Mouse (Mus musculus) neural tube, embryonic 13.5 days (tissue): ENCODE measurements at regions not wholly inside any gene's neighbourhood (a gene's known extent, or its start where the extent isn't known, plus 50 kb on each side); places are given as distances from the start of the nearest gene placed in this dataset.

ENCODE experiments used
- ATAC-seq: fragments of 200-750 bp; cut with Nextera tagmentation; 2 replicates; pipeline ENCODE4 v1.8.0; 2017; ENCODE audit warnings: low read depth, mild to moderate bottlenecking, moderate TSS enrichment, moderate library complexity
- H3K27ac ChIP-seq: fragments of 300-500 bp; sonication (generic); replicated peaks from 2 replicates; pipeline ENCODE4 v1.5.1; 2015; ENCODE audit warnings: moderate library complexity, mild to moderate bottlenecking, inconsistent platforms
- H3K27me3 ChIP-seq: fragments of 300-500 bp; sonication (generic); 2 replicates; pipeline ENCODE4 v1.6.1; 2015; ENCODE audit warnings: mild to moderate bottlenecking, inconsistent platforms
- H3K36me3 ChIP-seq: fragments of 300-500 bp; sonication (generic); 2 replicates; pipeline ENCODE4 v1.6.1; 2015; ENCODE audit warnings: mild to moderate bottlenecking, inconsistent platforms
- H3K4me1 ChIP-seq: fragments of 300-500 bp; sonication (generic); replicated peaks from 2 replicates; pipeline ENCODE4 v1.6.1; 2015; ENCODE audit warnings: inconsistent platforms
- H3K4me2 ChIP-seq: fragments of 300-500 bp; sonication (generic); 2 replicates; pipeline ENCODE4 v1.6.1; 2015; ENCODE audit warnings: inconsistent platforms, mild to moderate bottlenecking, moderate library complexity
- H3K4me3 ChIP-seq: fragments of 300-500 bp; sonication (generic); 2 replicates; pipeline ENCODE4 v1.5.1; 2015; ENCODE audit warnings: mild to moderate bottlenecking, inconsistent platforms
- H3K9ac ChIP-seq: fragments of 300-500 bp; sonication (generic); 2 replicates; pipeline ENCODE4 v1.6.1; 2015; ENCODE audit warnings: moderate library complexity, mild to moderate bottlenecking, inconsistent platforms
- H3K9me3 ChIP-seq: fragments of 300-500 bp; sonication (generic); 2 replicates; pipeline ENCODE4 v1.6.1; 2016; ENCODE audit warnings: inconsistent platforms
- WGBS: fragments of 180-500 bp; shearing (Covaris S2); methylation state at CpG from one replicate; pipeline ENCODE4 v1.1.7; 2015; 5-methylcytosine and 5-hydroxymethylcytosine counted together

DNA sequence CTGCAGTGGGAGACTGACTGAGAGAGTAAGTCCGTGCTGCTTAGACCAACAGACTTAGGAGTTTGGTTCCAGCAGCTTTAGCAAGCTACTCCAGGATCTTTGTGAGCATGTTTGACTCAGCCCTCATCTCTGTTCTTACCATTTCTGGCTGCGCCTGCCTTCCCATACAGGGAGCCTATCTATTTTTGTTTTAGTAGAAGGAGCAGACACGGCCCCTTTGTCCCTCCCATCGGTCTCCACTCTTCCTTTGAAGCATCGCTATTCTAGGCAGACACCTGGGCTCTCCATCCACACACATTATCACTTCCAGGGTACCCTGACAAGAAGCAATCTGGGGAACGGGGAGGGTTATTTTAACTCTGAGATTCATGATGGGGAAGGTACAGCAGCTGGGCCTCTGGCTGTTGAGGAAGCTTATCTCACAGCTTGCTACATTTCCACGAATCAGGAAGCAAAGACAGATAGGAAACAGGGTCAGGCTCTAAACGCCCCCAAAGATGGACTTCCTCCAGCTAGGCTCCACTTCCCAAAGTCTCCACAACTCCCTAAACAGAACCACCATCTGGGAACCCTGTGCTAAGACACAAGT is 203.0 kb upstream of the Nsun2 start:
- Histone ChIP-seq H3K4me1 (peaks cover 12% of the 10 kb centered on the region), H3K36me3 (no peaks in the 10 kb centered on the region), H3K27ac (no peak overlapping the region), H3K9ac (no peak overlapping the region), H3K4me2 (no peak overlapping the region), H3K4me3 (no peak overlapping the region), H3K9me3 (no peaks in the 10 kb centered on the region), H3K27me3 (no peaks in the 10 kb centered on the region)
- WGBS, result 79% methylated on average over 8 of the region's 8 CpGs
- no peak for ATAC-seq

DNA sequence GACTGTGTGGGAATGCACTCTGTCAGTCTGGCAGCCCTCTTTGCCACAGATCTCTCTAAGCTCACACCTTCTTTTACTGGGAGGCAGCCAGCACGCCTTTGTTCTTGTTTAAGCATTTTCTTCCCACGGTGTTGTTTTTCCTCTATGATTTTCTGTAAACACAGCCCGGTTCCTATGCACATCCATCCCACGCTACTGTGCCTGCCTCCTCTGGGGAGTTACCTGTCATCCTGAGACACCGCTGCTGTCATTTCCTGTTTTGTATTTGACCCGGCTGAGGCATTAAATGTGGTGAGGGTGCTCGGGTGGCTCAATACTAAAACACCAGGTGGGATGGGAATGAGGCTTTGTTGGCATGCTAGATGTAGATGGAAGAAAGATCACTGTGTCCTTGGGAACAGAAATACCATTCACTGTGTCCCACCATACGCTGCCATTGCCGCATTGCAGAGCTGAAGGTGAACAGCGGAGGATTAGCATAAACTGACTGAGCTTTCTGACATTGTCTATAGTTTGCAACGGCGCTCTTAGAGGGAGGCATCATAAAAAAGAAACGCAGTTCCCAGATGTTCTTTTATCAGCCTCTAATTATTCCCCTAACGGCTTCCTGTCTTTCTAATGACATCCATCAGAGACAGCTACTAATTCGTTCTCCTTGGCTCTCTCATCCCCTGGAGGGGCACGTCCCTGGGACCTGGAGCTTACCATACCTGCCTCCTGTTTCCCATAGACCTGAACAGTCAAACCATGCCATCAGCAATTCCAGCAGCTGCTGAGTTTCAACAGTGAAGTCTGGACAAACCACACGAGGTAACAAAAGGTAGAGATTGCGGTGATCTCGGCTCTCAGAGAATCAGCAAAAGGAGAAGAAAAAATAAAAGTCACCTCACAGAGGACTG is 201.8 kb upstream of the Nsun2 start:
- H3K27ac ChIP-seq, result peak overlapping the region; percentile 38; the same call in 1 of the 2 replicates
- ATAC-seq, result peak; percentile 76

DNA sequence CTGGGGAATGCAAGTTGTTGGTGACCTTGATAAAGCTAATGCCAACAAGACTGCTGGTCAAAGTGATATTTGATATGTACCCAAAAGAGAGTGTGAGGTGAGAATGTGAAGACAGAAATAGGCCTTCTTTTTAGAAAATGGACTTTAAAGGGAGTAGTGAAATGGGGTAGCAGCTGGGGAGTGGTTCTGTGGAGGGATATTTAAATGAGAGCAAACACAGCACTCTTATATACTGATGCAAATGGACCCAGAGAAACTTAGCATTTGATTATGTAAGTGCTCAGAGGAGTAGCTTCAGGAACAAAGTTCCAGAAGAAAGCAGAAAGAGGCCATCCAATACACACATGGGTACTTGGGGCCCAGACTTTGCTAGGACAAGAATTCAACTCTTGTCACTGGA is 189.7 kb upstream of the Nsun2 start:
- ATAC-seq, result no peak
- H3K9me3 ChIP-seq, result no peaks in the 10 kb centered on the region; the same call in 1 of the 2 replicates
- H3K36me3 ChIP-seq, result no peaks in the 10 kb centered on the region

More for the DNA sequence above, 201.8 kb upstream of the Nsun2 start:
- H3K4me3 ChIP-seq, result no peak overlapping the region
- H3K36me3 ChIP-seq, result no peaks in the 10 kb centered on the region
- H3K27me3 ChIP-seq, result no peaks in the 10 kb centered on the region
- no peaks in the 10 kb centered on the region for H3K9me3 ChIP-seq
- H3K4me2 ChIP-seq, result peak overlapping the region; percentile 20; the same call in 1 of the 2 replicates
- 0 out of 2 replicates have a peak overlapping the region, but pooled peaks have one; percentile 19 for H3K9ac ChIP-seq
- H3K4me1 ChIP-seq, result peaks cover 12% of the 10 kb centered on the region
- WGBS, result 37% methylated on average over 19 of the region's 19 CpGs

DNA sequence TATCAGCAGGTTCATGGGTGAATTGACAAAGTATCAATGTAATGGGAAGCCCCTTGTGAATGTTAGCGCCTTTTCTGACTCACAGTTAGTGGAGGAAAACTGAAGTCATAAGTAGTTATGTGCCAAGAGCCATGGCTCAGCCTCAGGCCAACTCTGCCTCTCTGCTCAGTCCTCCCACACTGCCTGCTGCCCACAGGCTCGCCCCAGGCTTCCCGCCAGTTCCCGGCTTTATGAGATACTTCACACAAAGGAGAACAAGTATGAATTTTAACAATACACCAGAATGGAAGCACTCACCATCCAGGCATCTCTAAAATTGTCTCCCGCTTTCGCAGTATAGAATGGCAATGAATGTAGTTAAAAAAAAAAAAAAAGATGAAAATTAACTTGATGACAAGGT is 176.1 kb upstream of the Nsun2 start:
- no peak for ATAC-seq
- no peak overlapping the region for H3K4me3 ChIP-seq
- no peaks in the 10 kb centered on the region for H3K4me1 ChIP-seq
- no peaks in the 10 kb centered on the region for H3K36me3 ChIP-seq
- no peaks in the 10 kb centered on the region for H3K9me3 ChIP-seq
- no peak overlapping the region for H3K9ac ChIP-seq
- H3K4me2 ChIP-seq, result no peak overlapping the region
- H3K27ac ChIP-seq, result no peak overlapping the region
- H3K27me3 ChIP-seq, result no peaks in the 10 kb centered on the region
- WGBS, result 93% methylated on average over 6 of the region's 6 CpGs

More for the DNA sequence above, 189.7 kb upstream of the Nsun2 start:
- Histone ChIP-seq H3K4me1 (no peaks in the 10 kb centered on the region), H3K27ac (no peak overlapping the region), H3K27me3 (no peaks in the 10 kb centered on the region), H3K9ac (no peak overlapping the region), H3K4me2 (no peak overlapping the region), H3K4me3 (no peak overlapping the region)

DNA sequence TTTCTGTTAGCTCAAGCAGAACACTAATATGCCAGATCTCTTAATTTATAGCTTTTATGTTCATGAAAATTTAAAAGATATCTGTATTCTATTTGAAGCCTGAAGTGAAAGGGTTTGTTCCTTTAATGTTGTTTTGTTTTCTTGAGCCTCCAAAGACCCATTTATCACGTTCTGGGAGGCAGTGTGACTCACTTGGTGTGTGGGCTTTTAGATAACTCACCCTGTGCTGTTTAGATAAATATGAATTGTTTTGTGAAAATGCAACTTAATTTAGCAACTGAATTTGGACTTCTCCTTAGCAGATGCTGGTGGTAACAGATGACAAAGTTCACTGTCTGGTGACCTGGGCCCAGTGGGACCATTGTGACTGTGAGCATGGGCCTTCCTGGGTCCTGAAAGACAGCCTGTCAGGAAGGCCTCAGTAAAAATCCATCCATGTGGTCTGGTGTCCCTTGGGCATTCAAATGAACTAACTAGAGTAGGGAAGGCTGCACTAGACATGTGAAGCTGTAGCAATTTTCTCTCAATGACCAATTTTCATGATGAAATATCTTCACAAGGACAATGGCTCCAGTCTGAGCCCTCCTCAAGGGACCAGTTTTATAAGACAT is 167.6 kb upstream of the Nsun2 start:
- Histone ChIP-seq H3K9ac (no peak overlapping the region), H3K27ac (0 out of 2 replicates have a peak overlapping the region, but pooled peaks have one; percentile 38), H3K36me3 (0 out of 2 replicates have a peak, but pooled peaks cover 3% of the 10 kb centered on the region), H3K4me2 (no peak overlapping the region), H3K4me3 (no peak overlapping the region), H3K27me3 (no peaks in the 10 kb centered on the region), H3K9me3 (peaks cover 10% of the 10 kb centered on the region), H3K4me1 (peaks cover 6% of the 10 kb centered on the region)
- 43% methylated on average over 1 of the region's 1 CpGs for WGBS
- ATAC-seq, result no peak; the same call in 1 of the 2 replicates

DNA sequence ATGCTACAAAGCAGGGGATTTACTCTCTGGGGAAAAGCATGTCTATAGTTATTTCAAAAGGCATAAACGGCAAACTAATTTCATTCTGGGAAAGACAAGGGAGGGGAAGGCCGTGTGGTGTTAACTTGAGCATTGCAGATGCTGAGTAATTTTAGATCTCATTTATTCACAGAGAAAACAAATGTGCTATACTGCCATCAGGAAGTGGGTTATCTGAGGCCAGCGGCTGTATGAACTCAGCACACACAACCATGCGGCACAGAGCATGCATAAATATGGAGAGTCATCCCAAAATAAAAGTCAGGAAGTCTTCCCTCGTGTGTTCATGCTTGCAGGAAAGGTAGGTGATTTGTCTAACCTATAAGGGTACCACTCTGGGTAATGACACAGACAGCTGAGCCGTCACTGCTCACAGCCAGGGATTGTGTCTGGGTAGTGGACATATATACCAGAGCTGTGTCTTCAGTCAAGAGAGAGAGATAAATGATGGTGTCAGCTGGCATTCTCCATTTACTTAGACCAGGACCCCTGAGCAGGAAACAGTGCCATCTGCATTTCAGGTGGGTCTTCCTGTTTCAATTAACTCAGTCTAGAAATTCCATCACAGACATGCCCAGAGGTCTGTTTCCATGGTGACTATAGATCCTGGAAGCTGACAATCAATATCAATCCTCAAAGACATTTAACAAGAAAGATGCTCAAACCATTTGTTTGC is 160.3 kb upstream of the Nsun2 start:
- Histone ChIP-seq H3K4me2 (no peak overlapping the region), H3K9ac (no peak overlapping the region), H3K27ac (no peak overlapping the region), H3K9me3 (peaks cover 5% of the 10 kb centered on the region), H3K4me3 (no peak overlapping the region), H3K4me1 (no peaks in the 10 kb centered on the region), H3K27me3 (no peaks in the 10 kb centered on the region), H3K36me3 (0 out of 2 replicates have a peak, but pooled peaks cover 3% of the 10 kb centered on the region)
- no peak for ATAC-seq
- WGBS, result 80% methylated on average over 6 of the region's 6 CpGs

DNA sequence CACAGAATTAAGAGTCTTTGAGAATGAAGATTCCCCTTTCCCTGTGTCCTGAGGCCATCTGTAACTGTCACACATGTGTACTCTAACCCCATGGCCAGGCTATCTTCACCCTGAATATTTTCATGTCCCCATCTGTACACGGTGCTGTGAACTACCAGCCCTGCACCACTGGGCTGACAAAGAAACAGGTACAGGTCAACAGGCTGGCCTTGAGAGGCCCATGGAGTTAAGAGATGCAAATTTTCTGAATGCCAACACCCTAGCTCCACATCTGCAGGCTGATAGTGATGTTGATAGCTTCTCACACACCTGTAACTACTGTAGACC is 159.8 kb upstream of the Nsun2 start:
- H3K27ac ChIP-seq, result no peak overlapping the region
- H3K4me1 ChIP-seq, result no peaks in the 10 kb centered on the region
- no peak overlapping the region for H3K4me3 ChIP-seq
- no peak for ATAC-seq
- H3K36me3 ChIP-seq, result 0 out of 2 replicates have a peak, but pooled peaks cover 2% of the 10 kb centered on the region
- 71% methylated on average over 1 of the region's 1 CpGs for WGBS
- no peak overlapping the region for H3K9ac ChIP-seq
- H3K9me3 ChIP-seq, result 0 out of 2 replicates have a peak, but pooled peaks cover under 1% of the 10 kb centered on the region
- no peaks in the 10 kb centered on the region for H3K27me3 ChIP-seq
- H3K4me2 ChIP-seq, result no peak overlapping the region

DNA sequence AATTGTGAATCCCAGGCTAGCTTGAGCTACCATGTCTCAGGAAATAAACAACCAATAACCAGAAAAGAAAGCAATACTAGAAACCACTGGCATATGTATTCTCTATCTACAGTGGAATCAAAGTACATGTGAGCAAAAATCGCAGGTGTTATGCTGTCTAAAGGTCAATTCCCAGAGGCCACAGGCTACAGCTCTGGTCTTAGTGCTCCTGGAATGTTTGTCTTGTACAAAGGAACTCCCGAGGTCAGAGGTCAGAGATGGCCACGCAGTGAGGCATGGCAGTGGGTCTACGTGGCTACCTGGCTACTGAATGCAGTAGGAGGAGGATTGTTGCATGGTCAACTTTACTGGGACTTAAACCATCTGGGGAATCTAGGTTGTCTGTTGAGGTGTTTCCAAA is 153.1 kb upstream of the Nsun2 start:
- Histone ChIP-seq H3K9ac (no peak overlapping the region), H3K9me3 (no peaks in the 10 kb centered on the region), H3K4me1 (no peaks in the 10 kb centered on the region), H3K36me3 (no peaks in the 10 kb centered on the region), H3K4me3 (no peak overlapping the region), H3K4me2 (no peak overlapping the region), H3K27ac (no peak overlapping the region), H3K27me3 (no peaks in the 10 kb centered on the region)
- WGBS, result 80% methylated on average over 4 of the region's 4 CpGs
- ATAC-seq, result no peak

DNA sequence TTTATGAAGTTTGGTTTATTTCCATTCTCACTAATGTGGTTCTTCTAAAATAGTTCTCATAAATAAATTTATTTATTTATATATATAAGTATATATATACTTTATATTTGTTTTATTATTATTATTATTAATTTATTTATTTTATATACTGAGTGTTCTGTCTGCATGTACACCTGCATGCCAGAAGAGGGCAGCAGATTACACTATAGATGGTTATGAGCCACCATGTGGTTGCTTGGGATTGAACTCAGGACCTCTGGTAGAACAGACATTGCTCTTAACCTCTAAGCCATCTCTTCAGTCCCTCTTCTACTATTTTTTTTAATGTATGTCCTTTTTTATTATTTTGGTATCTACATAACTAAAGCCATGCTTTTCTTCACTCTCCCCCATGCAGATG is 148.8 kb upstream of the Nsun2 start:
- H3K27me3 ChIP-seq, result no peaks in the 10 kb centered on the region
- H3K36me3 ChIP-seq, result no peaks in the 10 kb centered on the region
- H3K27ac ChIP-seq, result no peak overlapping the region
- ATAC-seq, result no peak
- H3K4me2 ChIP-seq, result no peak overlapping the region
- H3K4me3 ChIP-seq, result no peak overlapping the region
- H3K9ac ChIP-seq, result no peak overlapping the region
- H3K9me3 ChIP-seq, result no peaks in the 10 kb centered on the region
- no peaks in the 10 kb centered on the region for H3K4me1 ChIP-seq

DNA sequence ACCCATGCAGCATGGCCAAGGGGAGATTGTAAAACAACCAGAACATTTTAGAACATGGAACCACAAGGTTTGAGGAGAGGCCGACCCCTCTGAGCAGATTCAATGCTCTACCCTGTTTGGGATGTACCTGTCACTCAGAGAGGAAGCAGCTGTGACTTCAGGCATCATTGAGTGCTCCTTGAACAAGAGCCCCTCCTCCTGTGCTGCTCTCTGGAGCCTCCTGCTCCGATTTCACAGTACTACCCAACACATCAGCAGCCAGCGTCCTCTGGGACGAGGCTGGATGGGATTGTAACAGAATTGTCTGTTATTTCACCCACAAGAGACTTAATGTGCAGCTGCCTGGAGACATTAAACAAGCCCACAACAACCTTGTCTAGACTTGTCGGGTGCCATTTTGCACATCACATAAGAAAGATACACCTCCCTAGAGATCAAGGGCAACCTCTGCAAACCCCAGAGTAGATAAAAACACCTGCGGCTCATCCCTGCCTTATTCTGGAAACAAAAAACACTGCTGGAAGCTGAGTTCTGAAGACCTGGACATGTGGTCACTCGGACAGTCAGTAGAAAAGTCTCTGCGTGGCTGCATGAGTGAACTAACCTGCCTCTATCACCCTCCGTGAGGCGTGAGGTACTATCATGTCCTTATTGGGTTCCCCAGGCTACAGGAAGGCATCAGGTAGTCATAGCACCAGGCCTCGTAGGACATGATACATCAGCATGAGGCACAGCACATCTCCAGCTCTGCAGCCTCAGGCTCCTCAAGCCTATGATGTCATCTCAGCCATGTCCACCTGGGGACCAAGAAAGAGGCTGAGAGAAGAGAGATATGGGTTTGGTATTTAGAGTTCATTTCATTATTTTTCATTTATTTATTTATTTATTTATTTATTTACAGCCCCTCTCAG is 140.4 kb upstream of the Nsun2 start:
- Histone ChIP-seq H3K4me1 (no peaks in the 10 kb centered on the region), H3K9me3 (no peaks in the 10 kb centered on the region), H3K36me3 (no peaks in the 10 kb centered on the region), H3K4me2 (no peak overlapping the region), H3K27me3 (no peaks in the 10 kb centered on the region), H3K4me3 (no peak overlapping the region), H3K27ac (no peak overlapping the region), H3K9ac (no peak overlapping the region)
- ATAC-seq, result no peak
- 79% methylated on average over 11 of the region's 11 CpGs for WGBS

DNA sequence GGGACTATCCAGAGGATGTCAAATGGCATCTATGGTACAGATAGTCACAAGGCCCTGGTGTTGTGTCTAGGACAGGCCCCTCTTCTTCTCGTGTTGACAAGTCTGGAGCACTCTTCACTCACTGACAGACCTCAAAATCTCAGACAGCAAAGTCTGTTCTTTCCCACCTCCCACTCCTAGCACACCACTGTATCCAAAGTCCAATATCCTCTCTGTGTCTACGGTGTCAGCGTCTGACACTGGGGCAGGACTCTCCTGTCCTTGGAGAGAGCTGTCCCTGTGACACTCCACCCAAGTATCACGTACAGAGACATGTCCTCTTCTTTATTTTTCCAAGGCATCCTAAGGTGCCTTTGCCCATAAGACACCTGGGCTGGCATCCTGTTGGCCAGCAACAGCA is 139.0 kb upstream of the Nsun2 start:
- no peaks in the 10 kb centered on the region for H3K9me3 ChIP-seq
- no peak for ATAC-seq
- H3K27me3 ChIP-seq, result no peaks in the 10 kb centered on the region
- 86% methylated on average over 4 of the region's 4 CpGs for WGBS
- no peak overlapping the region for H3K27ac ChIP-seq
- no peak overlapping the region for H3K9ac ChIP-seq
- no peaks in the 10 kb centered on the region for H3K36me3 ChIP-seq
- no peaks in the 10 kb centered on the region for H3K4me1 ChIP-seq
- H3K4me2 ChIP-seq, result no peak overlapping the region
- no peak overlapping the region for H3K4me3 ChIP-seq
